Mouse (Mus musculus) C2C12 (cell line): ENCODE results near the gene Gse1.

ENCODE experiments used
- CTCF ChIP-seq: IDR thresholded peaks from one replicate; pipeline ENCODE4 v1.5.1; 2011; ENCODE audit not compliant: control insufficient read depth, insufficient read depth, insufficient read length
- MAX ChIP-seq: IDR thresholded peaks from one replicate; pipeline ENCODE4 v1.6.1; 2011; ENCODE audit warnings: mild to moderate bottlenecking, control low read depth
- MYOD1 ChIP-seq: IDR thresholded peaks from one replicate; pipeline ENCODE4 v1.6.1; 2011; ENCODE audit warnings: low read depth; ENCODE audit not compliant: control insufficient read depth, insufficient read length
- MYOG ChIP-seq: IDR thresholded peaks from one replicate; pipeline ENCODE4 v1.6.1; 2011; ENCODE audit not compliant: control insufficient read depth, insufficient read length; ENCODE audit errors: extremely low read depth
- USF1 ChIP-seq: IDR thresholded peaks from one replicate; pipeline ENCODE4 v1.6.1; 2011; ENCODE audit warnings: low read depth, mild to moderate bottlenecking, control low read depth, moderate library complexity

DNA sequence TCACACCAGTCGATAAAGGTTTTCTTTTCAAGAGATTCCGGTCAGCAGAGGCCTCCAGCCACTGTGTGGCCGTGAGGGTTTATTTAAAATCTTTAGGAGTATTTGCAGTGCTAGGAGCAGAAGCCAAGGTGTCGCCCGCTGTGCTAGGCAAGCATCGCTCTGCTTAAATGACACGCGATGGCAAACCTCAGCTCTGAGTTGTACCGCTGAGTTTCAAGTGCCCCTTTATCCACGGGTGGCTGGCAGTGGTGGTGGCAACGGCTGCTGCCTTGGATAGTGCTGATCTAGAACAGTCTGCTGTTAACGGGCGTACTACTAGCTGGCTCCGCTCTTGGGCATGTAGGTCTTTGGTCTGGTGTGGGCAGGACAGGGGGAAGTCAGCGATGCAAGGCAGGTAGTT is 62.4 kb downstream of the Gse1 start:
- TF ChIP-seq CTCF (no peak), MYOD1 (no peak), USF1 (no peak), MAX (no peak), MYOG (no peak)
